Mouse (Mus musculus): ENCODE results near the gene Mov10. TPM values are rescaled to one million over a fixed set of nuclear protein-coding genes. Genes with fewer than 3 reads are reported as not detected.
"Not testable (repeated sequence)": the region's sequence is repeated elsewhere in the genome, so short reads cannot be mapped to it uniquely, and the experiment has no call there.

Mov10 gene
- polyA plus RNA-seq, 1 experiment from 2014 or later = 9.7 TPM

DNA sequence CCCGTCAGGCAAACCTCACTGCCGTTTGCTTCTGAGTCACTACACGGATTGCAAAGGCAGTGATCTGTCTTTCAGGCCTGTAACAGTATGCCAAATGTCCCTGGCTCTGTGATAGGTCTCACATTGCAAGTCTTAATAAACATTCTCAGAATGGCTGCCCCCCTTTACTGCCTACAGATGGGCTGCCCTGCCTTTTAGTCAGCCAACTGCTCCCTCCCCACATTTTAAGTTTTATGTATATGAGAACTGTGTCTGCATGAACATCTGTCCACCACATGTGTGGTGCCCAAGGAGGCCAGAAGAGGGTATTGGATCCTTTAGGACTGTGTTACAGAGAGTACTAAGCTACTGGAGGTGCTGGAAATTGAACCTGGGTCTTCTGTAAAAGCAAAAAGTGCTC, 47.4 kb downstream of the Mov10 start:
- H3K4me1 ChIP-seq = no peaks in the 10 kb centered on the region
- H3K4me2 ChIP-seq = no peak overlapping the region
- ATAC-seq (replicated peaks) = no peak
- H3K4me3 ChIP-seq = no peak overlapping the region
- peaks cover 4% of the 10 kb centered on the region for H3K27me3 ChIP-seq (replicated peaks)
- no peak overlapping the region for H3K9ac ChIP-seq
- H3K9me3 ChIP-seq = no peaks in the 10 kb centered on the region
- H3K36me3 ChIP-seq (replicated peaks) = no peaks in the 10 kb centered on the region
- 79% methylated on average over 3 of the region's 3 CpGs for WGBS
- no peak overlapping the region for H3K27ac ChIP-seq

DNA sequence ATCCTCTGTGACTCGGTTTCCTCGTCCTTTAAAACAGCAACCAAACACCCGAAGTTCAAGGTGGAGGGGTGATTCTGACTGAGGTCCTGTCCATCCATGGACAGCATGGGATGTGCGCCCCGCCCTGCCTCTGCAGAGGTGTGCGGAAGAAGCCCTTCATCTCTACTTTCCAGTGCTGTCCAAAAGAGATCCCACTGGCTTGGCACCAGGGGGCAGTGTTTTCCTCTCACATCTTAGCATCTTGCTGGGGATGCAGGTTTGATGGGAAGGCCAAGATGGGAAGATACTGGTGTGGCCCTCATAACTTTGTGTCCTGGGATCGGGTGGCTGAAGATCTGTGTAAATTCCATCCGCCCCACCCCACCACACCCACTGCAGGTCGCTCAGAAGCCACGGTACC, 48.3 kb downstream of the Mov10 start:
- ATAC-seq (replicated peaks) = no peak
- H3K36me3 ChIP-seq (replicated peaks) = no peaks in the 10 kb centered on the region
- H3K9ac ChIP-seq = no peak overlapping the region
- no peaks in the 10 kb centered on the region for H3K4me1 ChIP-seq
- H3K9me3 ChIP-seq = no peaks in the 10 kb centered on the region
- H3K4me3 ChIP-seq = no peak overlapping the region
- H3K27ac ChIP-seq = no peak overlapping the region
- 56% methylated on average over 10 of the region's 10 CpGs for WGBS
- no peaks in the 10 kb centered on the region for H3K27me3 ChIP-seq (replicated peaks)
- H3K4me2 ChIP-seq = no peak overlapping the region

DNA sequence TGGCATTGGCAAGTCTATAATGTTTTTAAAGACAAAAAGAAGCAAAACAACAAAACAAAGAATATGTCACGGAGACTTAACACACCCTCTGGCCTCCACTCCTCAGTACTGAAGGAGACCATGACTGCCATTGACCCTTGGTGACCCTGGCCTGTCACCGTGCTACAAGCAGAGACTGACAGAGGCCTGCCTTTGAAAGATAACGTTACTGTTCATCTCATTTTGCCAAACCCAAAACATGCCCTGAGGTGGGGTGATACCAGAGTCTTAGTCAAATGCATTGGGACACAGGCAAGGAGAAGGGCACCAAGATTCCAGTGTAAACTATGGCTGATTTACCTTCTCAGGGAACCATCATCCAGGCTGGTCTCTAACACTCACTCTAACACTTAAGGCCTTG, 49.2 kb downstream of the Mov10 start:
- H3K4me3 ChIP-seq = no peak overlapping the region
- no peak overlapping the region for H3K9ac ChIP-seq
- H3K27me3 ChIP-seq (replicated peaks) = no peaks in the 10 kb centered on the region
- no peak overlapping the region for H3K27ac ChIP-seq
- no peak for ATAC-seq (replicated peaks)
- no peaks in the 10 kb centered on the region for H3K4me1 ChIP-seq
- 38% methylated on average over 3 of the region's 3 CpGs for WGBS
- H3K36me3 ChIP-seq (replicated peaks) = no peaks in the 10 kb centered on the region
- H3K9me3 ChIP-seq = no peaks in the 10 kb centered on the region
- no peak overlapping the region for H3K4me2 ChIP-seq

DNA sequence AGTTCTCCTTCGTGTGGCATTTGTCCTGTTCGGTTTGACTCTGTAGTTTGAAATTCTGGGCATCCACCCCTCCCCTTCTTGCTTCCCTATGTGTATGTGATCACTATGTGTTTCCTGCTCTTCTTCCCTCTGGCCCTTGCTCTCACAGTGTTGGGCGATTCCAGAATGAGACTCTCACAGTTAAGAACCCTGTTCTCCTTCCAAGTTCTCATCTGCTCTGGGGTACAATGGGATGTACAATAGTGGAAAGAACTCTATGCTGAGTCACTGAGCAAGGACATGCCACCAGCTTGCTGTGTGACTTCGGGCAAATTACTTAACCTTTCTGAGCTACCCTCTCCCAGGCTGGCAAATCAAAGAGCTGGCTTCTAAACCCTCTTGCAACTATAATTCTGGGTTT, 50.6 kb downstream of the Mov10 start:
- Histone ChIP-seq H3K27me3 (replicated peaks) (no peaks in the 10 kb centered on the region), H3K9me3 (no peaks in the 10 kb centered on the region), H3K27ac (no peak overlapping the region), H3K9ac (no peak overlapping the region), H3K4me3 (no peak overlapping the region), H3K4me2 (no peak overlapping the region), H3K36me3 (replicated peaks) (no peaks in the 10 kb centered on the region), H3K4me1 (no peaks in the 10 kb centered on the region)
- ATAC-seq (replicated peaks) = no peak
- 76% methylated on average over 4 of the region's 4 CpGs for WGBS

DNA sequence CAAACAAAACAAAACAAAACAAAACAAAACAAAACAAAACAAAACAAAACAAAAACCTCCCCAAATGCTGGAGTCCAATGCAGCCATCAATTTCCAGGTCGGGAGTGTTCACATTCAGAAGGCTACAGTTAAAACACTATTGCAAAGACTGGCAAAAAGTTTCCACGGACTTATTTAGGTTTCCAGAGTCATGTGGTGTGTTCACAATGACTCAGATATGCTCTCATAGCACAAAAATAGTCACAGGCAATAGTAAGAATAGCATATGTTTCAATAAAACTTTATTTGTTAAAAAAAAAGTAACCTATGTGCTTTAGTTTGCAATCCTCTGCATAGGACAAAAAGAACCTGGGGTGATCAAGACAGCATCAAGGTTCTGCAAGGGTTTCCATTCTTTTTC, 51.2 kb downstream of the Mov10 start:
- Histone ChIP-seq H3K9me3 (no peaks in the 10 kb centered on the region), H3K9ac (no peak overlapping the region), H3K27ac (no peak overlapping the region), H3K4me3 (no peak overlapping the region), H3K4me2 (no peak overlapping the region), H3K4me1 (no peaks in the 10 kb centered on the region), H3K36me3 (replicated peaks) (no peaks in the 10 kb centered on the region), H3K27me3 (replicated peaks) (no peaks in the 10 kb centered on the region)
- no peak for ATAC-seq (replicated peaks)
- 67% methylated on average over 2 of the region's 2 CpGs for WGBS

DNA sequence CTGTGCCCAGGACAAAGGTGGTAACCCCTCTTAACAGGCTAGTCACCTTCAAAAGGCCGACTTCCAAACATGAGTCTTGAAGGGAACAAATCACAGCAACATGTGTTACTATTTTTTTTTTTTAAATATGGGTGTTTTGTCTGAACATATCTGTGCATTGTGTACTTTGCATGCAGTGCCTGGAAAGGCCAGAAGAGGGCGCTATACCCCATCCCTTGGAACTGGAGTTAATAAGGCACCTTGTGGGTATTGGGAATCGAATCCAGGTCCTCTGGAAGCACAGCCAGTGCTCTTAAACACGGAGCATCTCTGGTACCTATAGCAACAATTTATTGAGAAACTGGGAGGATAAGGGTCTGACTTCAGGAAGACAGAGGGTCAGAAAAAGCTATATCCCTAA, 53.3 kb downstream of the Mov10 start:
- Histone ChIP-seq H3K9me3 (no peaks in the 10 kb centered on the region), H3K9ac (no peak overlapping the region), H3K27me3 (replicated peaks) (peaks cover 4% of the 10 kb centered on the region; the same call in 1 of the 2 replicates), H3K36me3 (replicated peaks) (no peaks in the 10 kb centered on the region), H3K27ac (no peak overlapping the region), H3K4me2 (no peak overlapping the region), H3K4me1 (no peaks in the 10 kb centered on the region), H3K4me3 (no peak overlapping the region)
- no peak for ATAC-seq (replicated peaks)
- 22% methylated on average over 4 of the region's 4 CpGs for WGBS

DNA sequence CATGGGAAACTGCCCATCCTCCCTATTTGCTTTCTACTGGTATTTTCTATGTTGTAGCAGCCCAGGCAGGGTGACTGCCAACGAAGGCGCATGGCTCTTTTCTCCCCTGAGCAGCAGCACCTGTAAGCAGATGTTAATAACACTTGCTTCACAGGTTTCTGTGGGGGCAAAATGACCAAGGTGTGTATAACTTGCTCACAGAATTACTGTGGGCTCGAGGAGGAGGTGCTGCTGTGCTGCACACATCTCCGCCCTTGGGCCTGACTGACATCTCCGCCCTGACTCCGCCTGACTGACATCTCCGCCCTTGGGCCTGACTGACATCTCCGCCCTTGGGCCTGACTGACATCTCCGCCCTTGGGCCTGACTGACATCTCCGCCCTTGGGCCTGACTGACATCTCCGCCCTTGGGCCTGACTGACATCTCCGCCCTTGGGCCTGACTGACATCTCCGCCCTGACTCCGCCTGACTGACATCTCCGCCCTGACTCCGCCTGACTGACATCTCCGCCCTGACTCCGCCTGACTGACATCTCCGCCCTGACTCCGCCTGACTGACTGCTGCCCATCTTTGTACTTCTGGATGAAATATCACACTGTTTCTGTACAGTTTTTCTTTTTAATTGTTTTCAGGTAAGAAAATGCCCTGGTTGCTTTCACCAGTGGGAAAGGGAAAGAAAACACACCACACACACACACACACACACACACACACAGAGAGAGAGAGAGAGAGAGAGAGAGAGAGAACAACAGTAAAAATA, 56.1 kb downstream of the Mov10 start:
- H3K27ac ChIP-seq; H3K9me3 ChIP-seq; ATAC-seq (replicated peaks); H3K9ac ChIP-seq; H3K4me1 ChIP-seq; H3K36me3 ChIP-seq (replicated peaks); H3K4me2 ChIP-seq; H3K4me3 ChIP-seq: not testable (repeated sequence)
- 18% methylated on average over 20 of the region's 20 CpGs for WGBS
- peaks cover 18% of the 10 kb centered on the region; the same call in 1 of the 2 replicates for H3K27me3 ChIP-seq (replicated peaks)

DNA sequence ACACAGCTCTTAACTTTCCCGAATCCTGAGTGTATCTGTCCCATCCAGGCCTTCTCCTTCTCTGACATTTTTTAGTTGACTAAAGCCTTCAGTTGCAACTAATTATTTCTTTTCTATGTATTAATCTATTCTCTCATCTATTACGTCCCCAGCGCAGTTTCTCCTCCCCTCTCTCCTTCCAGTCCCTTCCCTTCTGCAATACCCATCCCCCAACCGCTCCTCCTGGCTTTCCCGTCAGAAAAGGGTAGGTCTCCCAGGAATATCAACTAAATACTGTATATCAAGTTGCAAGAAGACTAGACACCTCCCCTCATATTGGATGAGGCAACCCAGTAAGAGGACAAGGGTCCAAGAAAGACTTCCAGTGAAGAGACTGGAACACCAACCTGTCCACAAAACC, 59.5 kb downstream of the Mov10 start:
- H3K27ac ChIP-seq = no peak overlapping the region
- ATAC-seq (replicated peaks) = no peak
- no peaks in the 10 kb centered on the region for H3K36me3 ChIP-seq (replicated peaks)
- peak overlapping the region; percentile 32; the same call in 1 of the 2 replicates for H3K9ac ChIP-seq
- H3K4me3 ChIP-seq = peak overlapping the region; percentile 36
- peak overlapping the region; percentile 58 for H3K4me2 ChIP-seq
- peaks cover 18% of the 10 kb centered on the region; the same call in 1 of the 2 replicates for H3K27me3 ChIP-seq (replicated peaks)
- H3K9me3 ChIP-seq = no peaks in the 10 kb centered on the region
- H3K4me1 ChIP-seq = peaks cover 7% of the 10 kb centered on the region
- 7% methylated on average over 5 of the region's 5 CpGs for WGBS

DNA sequence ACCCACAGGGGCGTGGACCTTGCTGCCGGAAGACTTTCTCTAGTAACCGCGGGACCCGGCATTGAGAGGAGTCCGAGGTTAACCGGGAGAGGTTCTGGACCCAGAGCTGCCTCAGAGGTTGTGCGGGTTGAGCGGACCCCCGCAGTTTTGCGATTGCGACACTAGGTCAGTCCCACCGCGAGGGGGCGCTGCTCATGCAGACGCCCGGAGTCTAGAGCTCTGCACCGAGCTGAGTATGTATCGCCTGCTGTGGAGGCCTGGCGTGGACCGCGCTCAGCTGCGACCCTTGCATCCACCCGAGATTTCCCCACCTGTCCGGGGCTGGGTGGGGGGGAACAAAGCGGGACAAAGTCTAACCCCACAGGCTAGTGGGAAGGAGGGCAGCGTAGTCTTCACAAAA, 60.0 kb downstream of the Mov10 start:
- under 1% methylated on average over 27 of the region's 27 CpGs for WGBS
- no peak overlapping the region for H3K27ac ChIP-seq
- H3K4me3 ChIP-seq = peak overlapping the region; percentile 36
- peak; percentile 88 for ATAC-seq (replicated peaks)
- no peaks in the 10 kb centered on the region for H3K36me3 ChIP-seq (replicated peaks)
- peak overlapping the region; percentile 32 for H3K9ac ChIP-seq
- peaks cover 7% of the 10 kb centered on the region for H3K4me1 ChIP-seq
- H3K9me3 ChIP-seq = no peaks in the 10 kb centered on the region
- H3K27me3 ChIP-seq (replicated peaks) = peaks cover 18% of the 10 kb centered on the region; the same call in 1 of the 2 replicates
- peak overlapping the region; percentile 58 for H3K4me2 ChIP-seq

DNA sequence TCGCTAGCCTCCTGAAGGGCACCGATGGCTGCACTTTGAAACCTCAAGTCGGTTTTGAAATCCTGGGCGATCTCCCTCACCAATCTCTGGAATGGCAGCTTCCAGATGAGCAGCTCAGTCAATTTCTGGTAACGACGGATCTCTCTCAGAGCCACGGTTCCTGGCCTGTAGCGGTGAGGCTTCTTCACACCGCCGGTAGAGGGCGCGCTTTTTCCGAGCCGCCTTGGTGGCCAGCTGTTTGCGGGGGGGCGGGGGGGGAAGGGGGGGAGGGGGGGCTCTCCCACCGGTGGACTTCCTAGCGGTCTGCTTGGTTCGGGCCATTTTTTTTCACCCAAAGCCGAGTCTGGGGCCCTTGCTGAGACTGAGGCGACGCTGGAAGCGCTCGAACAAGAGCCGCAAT, 65.5 kb downstream of the Mov10 start:
- not testable (repeated sequence) for H3K27ac ChIP-seq; H3K9me3 ChIP-seq; H3K36me3 ChIP-seq (replicated peaks); H3K4me3 ChIP-seq; H3K27me3 ChIP-seq (replicated peaks); H3K4me1 ChIP-seq; ATAC-seq (replicated peaks); H3K4me2 ChIP-seq; H3K9ac ChIP-seq
- WGBS = 20% methylated on average over 21 of the region's 25 CpGs

Other genes starting within 250 kb of the Mov10 start
- 9.0 and 9.7 TPM in 2 replicates for gene Slc16a1, start 179.9 kb downstream of the Mov10 start, polyA plus RNA-seq (2015; fragmentation: Nextera tagmentation; extraction: Ambion mirVana)
- gene Ppm1j, start 37.5 kb downstream of the Mov10 start, polyA plus RNA-seq (2015; fragmentation: Nextera tagmentation; extraction: Ambion mirVana) = 0.59 and 0.93 TPM in 2 replicates
- 0.05 and 0.10 TPM in 2 replicates for gene Fam19a3, start 36.7 kb downstream of the Mov10 start, polyA plus RNA-seq (2015; fragmentation: Nextera tagmentation; extraction: Ambion mirVana)
- 43.8 and 46.0 TPM in 2 replicates for gene Rhoc, start 30.2 kb downstream of the Mov10 start, polyA plus RNA-seq (2015; fragmentation: Nextera tagmentation; extraction: Ambion mirVana)
- 31.8 and 35.1 TPM in 2 replicates for gene St7l, start 45.4 kb upstream of the Mov10 start, polyA plus RNA-seq (2015; fragmentation: Nextera tagmentation; extraction: Ambion mirVana)
- 157 and 164 TPM in 2 replicates for gene Capza1, start 45.9 kb upstream of the Mov10 start, polyA plus RNA-seq (2015; fragmentation: Nextera tagmentation; extraction: Ambion mirVana)
- gene Wnt2b, start 143.4 kb upstream of the Mov10 start, polyA plus RNA-seq (2015; fragmentation: Nextera tagmentation; extraction: Ambion mirVana) = 0.86 and 1.2 TPM in 2 replicates
- 60.6 and 60.9 TPM in 2 replicates for gene Cttnbp2nl, start 234.6 kb upstream of the Mov10 start, polyA plus RNA-seq (2015; fragmentation: Nextera tagmentation; extraction: Ambion mirVana)
- not detected in 2 replicates for gene 4930564D02Rik, start 248.3 kb upstream of the Mov10 start, polyA plus RNA-seq (2015; fragmentation: Nextera tagmentation; extraction: Ambion mirVana)